ENCODE assay signal across 21 mouse cellular contexts in genomic region chr15:57574080-57574618, GRCm38 (mm10).
DNase-seq lines count a peak whose midpoint lies in the region; ATAC-seq and TF ChIP-seq lines count a peak whose summit lies in the region.
"Had no signal": no experiment of that assay in that cellular context is flagged by ENCODE, and none has a peak within 500 bp of the region (broad histone marks: within the 10 kb centered on the region; RNA-seq: fewer than 3 reads in every experiment).

No protein-coding gene starts in this region.

- no peaks in the 10 kb centered on the region for H3K9me3 ChIP-seq in kidney, postnatal 0 days (replicated peaks; ENCODE audit: low read length)
- no peaks in the 10 kb centered on the region for H3K9me3 ChIP-seq in G1E (replicated peaks)
- H3K9me3 ChIP-seq: embryonic facial prominence, embryonic 15.5 days; liver, embryonic 15.5 days; midbrain, embryonic 15.5 days; neural tube, embryonic 15.5 days had no signal

- H3K4me2 ChIP-seq in kidney, postnatal 0 days (ENCODE audit: low read length), result no peak overlapping the region
- H3K4me2 ChIP-seq: embryonic facial prominence, embryonic 15.5 days; heart, embryonic 11.5 days; liver, embryonic 15.5 days; midbrain, embryonic 15.5 days; neural tube, embryonic 15.5 days had no signal

- H3K9ac ChIP-seq in kidney, postnatal 0 days (ENCODE audit: low read depth, low read length), result no peak overlapping the region
- H3K9ac ChIP-seq: embryonic facial prominence, embryonic 15.5 days; liver, embryonic 15.5 days; midbrain, embryonic 15.5 days; neural tube, embryonic 15.5 days had no signal

- DNase-seq in kidney, postnatal 0 days (ENCODE audit: low spot score), result no peak
- DNase-seq in kidney, postnatal 36 days, result no peak
- DNase-seq in A20 (ENCODE audit: low read depth, low spot score) (peak; percentile 19), G1E (ENCODE audit: low spot score) (peak; percentile 2), adipocyte (ENCODE audit: low spot score) (peak; percentile 24)
- no peak for DNase-seq in adrenal gland, postnatal 14 days
- no peak for DNase-seq in adrenal gland, adult (ENCODE audit: inconsistent age in 2 of 2, low spot score in 1 of 2)
- no peak for DNase-seq in right cerebral cortex, adult 18-20 months
- DNase-seq: adrenal gland, adult 8-10 months; cerebellum, adult 9-11 months; heart, postnatal 10 days; lung, postnatal 14 days; thymus, postnatal 25 days had no signal

- no peak overlapping the region for H3K4me3 ChIP-seq in kidney, postnatal 0 days (replicated peaks; ENCODE audit: low read depth, low read length)
- H3K4me3 ChIP-seq in G1E (ENCODE audit: low read depth, low read length), result no peak overlapping the region
- H3K4me3 ChIP-seq: embryonic facial prominence, embryonic 15.5 days; liver, embryonic 15.5 days; megakaryocyte, embryonic 14.5 days; midbrain, embryonic 15.5 days; neural tube, embryonic 15.5 days had no signal

- H3K4me1 ChIP-seq in kidney, postnatal 0 days (replicated peaks; ENCODE audit: insufficient read depth, low read length), result 0 out of 2 replicates have a peak, but pooled peaks cover 4% of the 10 kb centered on the region
- H3K4me1 ChIP-seq in G1E (ENCODE audit: insufficient read depth, low read depth, low read length), result no peaks in the 10 kb centered on the region
- H3K4me1 ChIP-seq: liver, embryonic 15.5 days; megakaryocyte, embryonic 14.5 days; midbrain, embryonic 15.5 days had no signal

- no peak overlapping the region for H3K27ac ChIP-seq in kidney, postnatal 0 days
- H3K27ac ChIP-seq: embryonic facial prominence, embryonic 15.5 days; liver, embryonic 15.5 days; midbrain, embryonic 15.5 days; neural tube, embryonic 15.5 days had no signal

- 93% methylated on average over 1 of the region's 2 CpGs for WGBS in kidney, postnatal 0 days

- TF ChIP-seq CTCF in kidney, postnatal 0 days (IDR thresholded peaks at IDR 0.05; ENCODE audit: low read depth), result peak; percentile 14; the same call in 1 of the 2 replicates
- no peak; the same call in 1 of the 2 replicates for TF ChIP-seq CTCF in G1E (IDR thresholded peaks at IDR 0.05; ENCODE audit: low read depth, low read length)

- no peak for ATAC-seq in kidney, postnatal 0 days (replicated peaks; ENCODE audit: low FRiP score, low read depth)
- ATAC-seq in G1E (ENCODE audit: extremely low read depth, insufficient number of reproducible peaks, low FRiP score, poor library complexity, severe bottlenecking), result no peak
- ATAC-seq: forebrain, embryonic 16.5 days; inflammation-experienced regulatory T-cells, adult 6 months; midbrain, embryonic 15.5 days had no signal

- no peaks in the 10 kb centered on the region for H3K27me3 ChIP-seq in kidney, postnatal 0 days (ENCODE audit: insufficient read depth, low read length)
- no peaks in the 10 kb centered on the region for H3K27me3 ChIP-seq in G1E (ENCODE audit: insufficient read depth, low read length)
- H3K27me3 ChIP-seq: embryonic facial prominence, embryonic 15.5 days; liver, embryonic 15.5 days; megakaryocyte, embryonic 14.5 days; midbrain, embryonic 15.5 days; neural tube, embryonic 15.5 days had no signal

- no peaks in the 10 kb centered on the region for H3K36me3 ChIP-seq in kidney, postnatal 0 days (ENCODE audit: insufficient read depth, low read length)
- H3K36me3 ChIP-seq in G1E (replicated peaks), result no peaks in the 10 kb centered on the region
- H3K36me3 ChIP-seq: embryonic facial prominence, embryonic 15.5 days; liver, embryonic 15.5 days; midbrain, embryonic 15.5 days; neural tube, embryonic 15.5 days had no signal

Comparison
In these comparisons a context has a peak if more than half of its experiments do, and no peak if none do; other contexts are left out.
1. DNase-seq: peak in A20 (single experiment), G1E (single experiment) and adipocyte (single experiment); none in kidney, postnatal 0 days (single experiment), kidney, postnatal 36 days (0 of 2), adrenal gland, postnatal 14 days (single experiment), adrenal gland, adult (0 of 2) and right cerebral cortex, adult 18-20 months (single experiment).